Mouse (Mus musculus) kidney, adult 2 months (tissue): Measurements from ENCODE around the gene Cit.

ENCODE experiments used
- CTCF ChIP-seq: fragments of 200-500 bp; conservative IDR thresholded peaks from 2 replicates; pipeline ENCODE4 v1.5.1; 2011; ENCODE audit warnings: low read depth, mild to moderate bottlenecking, control low read depth, low read length, moderate library complexity, mixed read lengths; ENCODE audit not compliant: insufficient read depth, insufficient read length
- POLR2A ChIP-seq: fragments of 200-500 bp; IDR thresholded peaks from one replicate; pipeline ENCODE4 v1.6.1; 2011; ENCODE audit warnings: low read depth, low read length, control low read depth

DNA sequence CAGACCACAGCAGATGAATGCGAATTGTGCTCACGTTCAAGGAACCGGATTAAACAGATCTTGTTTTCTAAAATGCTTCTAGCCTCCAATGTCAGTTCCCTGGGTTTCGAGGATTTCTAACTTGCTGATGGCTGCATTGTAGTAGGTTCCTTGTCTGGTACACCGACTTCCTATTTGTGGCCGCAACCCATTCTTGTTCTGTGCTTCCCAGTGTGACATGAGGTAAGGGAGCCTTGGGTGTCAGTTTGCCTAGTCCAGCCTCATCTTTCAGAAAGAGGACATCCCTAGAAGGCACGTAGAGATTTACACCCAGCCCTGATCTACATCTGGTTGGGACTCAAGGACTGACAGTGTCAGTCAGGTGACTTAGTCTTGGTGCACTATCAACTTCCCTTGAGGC is 166.6 kb downstream of the Cit start:
- no peak for TF ChIP-seq POLR2A
- TF ChIP-seq CTCF = no peak
